Mouse (Mus musculus) layer of hippocampus, postnatal 36 days (tissue): ENCODE data around the gene Cdk14. TPM values are rescaled to one million over a fixed set of nuclear protein-coding genes. Genes with fewer than 3 reads are reported as not detected.

Source experiments
- DNase-seq, 2 experiments: peaks; one replicate each; pipeline ENCODE4 v3.0.0; 2022
- total RNA-seq, 2 experiments: library from RNA; stranded (reverse); gene quantifications; 2 replicates each; pipeline ENCODE4 v1.2.3; 2021

The Cdk14 gene
- total RNA-seq: 100 to 1,000 TPM; 254 to 260 TPM

GRCm38 (mm10) chr5:5419992-5420455, at the start of gene Cdk14:
Gene Cdk14 (minus strand): TSS chr5:5420312.
- DNase-seq: no peak

GRCm38 (mm10) chr5:5465256-5465655, 45.1 kb upstream of the Cdk14 start:
- DNase-seq: no peak

- no peak for DNase-seq
Measured at GRCm38 (mm10) chr5:5431746-5432438, 11.8 kb upstream of the Cdk14 start.

- DNase-seq: no peak
Measured at GRCm38 (mm10) chr5:5423723-5424171, 3.6 kb upstream of the Cdk14 start.

- no peak for DNase-seq
Measured at GRCm38 (mm10) chr5:5423081-5423480, 3.0 kb upstream of the Cdk14 start.

GRCm38 (mm10) chr5:5421439-5421838, 1.3 kb upstream of the Cdk14 start:
- no peak for DNase-seq

GRCm38 (mm10) chr5:5419253-5419652, 859 bp downstream of the Cdk14 start:
- no peak for DNase-seq

GRCm38 (mm10) chr5:5414835-5415234, 5.3 kb downstream of the Cdk14 start:
- DNase-seq: no peak

GRCm38 (mm10) chr5:5411886-5412285, 8.2 kb downstream of the Cdk14 start:
- no peak for DNase-seq

- peak; percentile 7 to 21 for DNase-seq
Measured at GRCm38 (mm10) chr5:5401986-5402385, 18.1 kb downstream of the Cdk14 start.

- DNase-seq: no peak
Measured at GRCm38 (mm10) chr5:5392786-5393185, 27.3 kb downstream of the Cdk14 start.

GRCm38 (mm10) chr5:5380731-5381718, 39.1 kb downstream of the Cdk14 start:
- no peak for DNase-seq

GRCm38 (mm10) chr5:5379870-5380730, 40.0 kb downstream of the Cdk14 start:
- peak; percentile 64 to 69 for DNase-seq

GRCm38 (mm10) chr5:5379501-5379869, 40.6 kb downstream of the Cdk14 start:
- DNase-seq: no peak

- DNase-seq: no peak
Measured at GRCm38 (mm10) chr5:5374393-5374792, 45.7 kb downstream of the Cdk14 start.

- peak in 1 of 2 experiments; percentile 8 for DNase-seq
Measured at GRCm38 (mm10) chr5:5373541-5373940, 46.6 kb downstream of the Cdk14 start.

- no peak for DNase-seq
Measured at GRCm38 (mm10) chr5:5372936-5373335, 47.2 kb downstream of the Cdk14 start.

- no peak for DNase-seq
Measured at GRCm38 (mm10) chr5:5372354-5372753, 47.8 kb downstream of the Cdk14 start.

GRCm38 (mm10) chr5:5370322-5371082, 49.6 kb downstream of the Cdk14 start:
- no peak for DNase-seq

GRCm38 (mm10) chr5:5368389-5369164, 51.5 kb downstream of the Cdk14 start:
- no peak for DNase-seq

GRCm38 (mm10) chr5:5367550-5367949, 52.6 kb downstream of the Cdk14 start:
- DNase-seq: no peak
